Mouse (Mus musculus) ES-E14 (cell line): ENCODE measurements at regions not wholly inside any gene's neighbourhood (a gene's known extent, or its start where the extent isn't known, plus 50 kb on each side); places are given as distances from the start of the nearest gene placed in this dataset.

Source experiments
- MAFK ChIP-seq: IDR thresholded peaks from 2 replicates; pipeline ENCODE4 v1.6.1; 2014; ENCODE audit warnings: mild to moderate bottlenecking, low read depth, low read length, inconsistent platforms; ENCODE audit not compliant: insufficient read depth
- ZNF384 ChIP-seq: IDR thresholded peaks from 2 replicates; pipeline ENCODE4 v1.6.1; 2012; ENCODE audit warnings: low read depth, low read length, inconsistent platforms

DNA sequence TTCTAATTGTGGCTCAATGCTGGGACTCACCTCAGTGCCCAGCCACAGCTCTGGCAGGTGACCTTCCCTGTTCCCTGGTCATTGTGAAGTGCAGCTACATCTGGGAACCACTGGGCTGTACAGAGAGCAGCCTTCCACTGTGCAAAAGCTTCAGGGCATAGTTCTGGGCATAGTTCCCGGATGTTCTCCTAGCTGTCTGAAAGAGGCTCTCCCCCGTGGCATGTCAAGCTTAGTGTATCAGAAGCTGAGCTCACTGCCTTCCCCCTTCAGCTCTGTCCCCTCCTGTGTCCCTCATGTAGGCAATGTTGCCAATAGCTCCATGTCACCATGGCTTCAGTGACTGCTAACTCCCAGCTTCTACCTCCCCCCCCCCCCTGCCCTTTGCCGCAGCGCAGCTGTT lies 75.1 kb downstream of the Foxb1 start:
- TF ChIP-seq MAFK (no peak), ZNF384 (no peak)
